Mouse (Mus musculus) cortical plate, adult 2 months (tissue): ENCODE measurements around the gene Adora3.

ENCODE experiments used
- CTCF ChIP-seq: fragments of 200-500 bp; IDR thresholded peaks from 2 replicates; pipeline ENCODE4 v1.5.1; 2011; ENCODE audit warnings: mild to moderate bottlenecking, control low read depth, low read length; ENCODE audit not compliant: insufficient read depth; ENCODE audit errors: extremely low read depth
- POLR2A ChIP-seq: fragments of 200-500 bp; IDR thresholded peaks from 2 replicates; pipeline ENCODE4 v1.6.1; 2011; ENCODE audit warnings: mild to moderate bottlenecking, low read length, control low read depth; ENCODE audit not compliant: insufficient read depth; ENCODE audit errors: extremely low read depth

DNA sequence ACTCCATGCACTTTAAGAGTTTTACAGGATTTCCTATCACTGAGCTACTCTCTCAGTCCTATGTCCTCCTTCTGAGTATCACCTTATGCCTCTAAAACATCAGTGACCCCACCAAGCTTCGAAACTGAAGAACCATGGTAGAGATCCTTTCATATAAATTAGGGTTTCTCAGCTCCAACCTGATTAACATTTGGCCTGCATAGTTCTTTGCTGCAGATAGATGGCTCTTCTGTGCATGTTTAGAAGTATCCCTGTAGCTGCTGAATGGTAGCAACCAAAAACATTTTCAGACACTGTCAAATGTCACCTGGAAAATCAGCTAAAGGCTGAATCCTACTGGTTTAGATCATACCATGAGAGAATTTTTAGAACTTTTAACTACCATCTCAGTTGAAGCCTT lies 86.6 kb downstream of the Adora3 start:
- TF ChIP-seq CTCF, result no peak
- no peak for TF ChIP-seq POLR2A
